Mouse (Mus musculus) cerebellum, adult 11-12 months (tissue): ENCODE results near the gene Pilrb1.

Experiments
- DNase-seq: peaks from one replicate; pipeline ENCODE4 v3.0.0; 2022

The Pilrb1 gene

GRCm38 (mm10) chr5:137826421-137826820, 31.5 kb downstream of the Pilrb1 start:
- DNase-seq: no peak

GRCm38 (mm10) chr5:137825971-137826370, 31.9 kb downstream of the Pilrb1 start:
- DNase-seq: no peak

GRCm38 (mm10) chr5:137825030-137825429, 32.9 kb downstream of the Pilrb1 start:
- DNase-seq: no peak

GRCm38 (mm10) chr5:137823455-137824045, 34.4 kb downstream of the Pilrb1 start:
- no peak for DNase-seq

GRCm38 (mm10) chr5:137822602-137823001, 35.3 kb downstream of the Pilrb1 start:
- peak; percentile 22 for DNase-seq

DNA sequence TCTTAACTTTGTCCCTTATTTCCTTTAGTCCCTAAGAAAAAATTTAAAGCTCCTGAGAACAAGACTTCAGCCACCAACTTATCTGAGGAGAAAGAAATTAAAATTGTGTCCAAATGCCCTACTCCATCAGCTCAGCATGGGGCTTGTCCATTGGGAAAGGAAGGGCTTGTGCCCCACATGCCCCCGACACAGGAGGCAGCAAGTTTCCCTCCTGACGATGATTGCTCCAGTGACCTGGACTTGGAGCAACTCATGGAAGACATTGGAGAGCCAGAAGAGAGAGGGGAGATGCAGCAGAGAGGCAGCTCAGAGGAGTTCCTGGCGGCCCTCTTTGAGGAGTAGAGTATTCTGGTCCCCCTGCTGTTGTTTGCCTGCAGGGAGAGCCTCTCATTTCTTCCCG, 35.8 kb downstream of the Pilrb1 start:
- no peak for DNase-seq

DNA sequence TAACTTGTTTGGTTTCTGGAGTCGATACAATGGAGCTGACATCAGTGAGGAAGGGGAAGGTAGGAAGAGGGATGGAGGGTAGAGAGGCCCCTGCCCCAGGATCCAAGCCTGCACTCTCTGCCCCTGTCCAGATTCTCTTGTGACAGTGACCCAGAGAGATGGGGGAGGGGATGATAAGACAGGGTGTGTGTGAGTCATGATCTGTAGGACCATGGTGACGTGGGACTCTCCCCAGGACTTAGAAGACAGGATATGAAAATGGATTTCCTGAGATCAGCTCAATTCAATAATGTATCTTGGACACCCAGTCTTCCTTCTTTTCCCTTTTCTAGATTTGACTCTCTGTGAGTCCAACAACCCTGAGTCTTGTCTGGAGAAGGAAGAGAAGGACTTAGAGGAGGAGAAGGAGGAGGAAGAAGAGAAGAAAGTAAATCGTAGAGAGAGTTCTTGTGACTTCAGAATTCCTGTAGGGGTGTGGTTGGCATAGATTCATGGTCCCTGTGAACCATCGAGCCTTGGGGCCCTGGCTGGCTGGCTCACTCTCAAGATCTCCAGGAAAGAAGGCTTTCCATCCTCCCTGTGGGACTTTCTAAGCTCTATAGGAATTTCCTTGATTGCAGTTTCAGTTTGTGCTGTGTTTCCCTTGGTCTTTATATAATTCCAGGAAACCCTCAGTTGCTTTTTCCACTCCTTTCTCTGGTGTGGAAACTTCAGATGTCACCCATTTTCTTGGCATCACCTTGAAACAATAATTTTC, 40.3 kb downstream of the Pilrb1 start:
- no peak for DNase-seq

GRCm38 (mm10) chr5:137808316-137808715, 49.6 kb downstream of the Pilrb1 start:
- no peak for DNase-seq

DNA sequence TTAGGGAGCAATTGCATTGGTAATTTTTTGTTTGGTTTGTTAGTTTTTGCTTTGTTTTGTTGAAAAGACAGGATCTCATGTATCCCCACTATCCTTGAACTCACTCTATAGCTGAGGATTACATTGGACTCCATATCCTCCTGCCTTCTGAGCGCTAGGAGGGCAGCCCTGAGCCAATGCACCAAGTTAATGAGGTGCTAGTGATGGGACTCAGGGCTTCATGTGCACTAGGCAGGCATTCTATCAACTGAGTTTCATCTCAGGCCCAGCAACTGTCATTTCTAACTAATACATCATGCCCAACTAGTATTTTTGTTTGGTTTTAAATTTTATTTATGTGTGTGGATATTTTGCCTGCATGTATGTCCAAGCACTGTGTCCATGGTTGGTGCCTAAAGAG, 51.7 kb downstream of the Pilrb1 start:
- DNase-seq: no peak
